Mouse (Mus musculus) right cerebral cortex, postnatal 25 days (tissue): Measurements from ENCODE around the gene Pfdn6.
A peak's percentile ranks its signal among the peaks of the same experiment; 100 is the strongest.
"Not testable (repeated sequence)": the region's sequence is repeated elsewhere in the genome, so short reads cannot be mapped to it uniquely, and the experiment has no call there.

ENCODE experiments used
- DNase-seq: peaks from one replicate; pipeline ENCODE4 v3.0.0; 2022

The Pfdn6 gene

DNA sequence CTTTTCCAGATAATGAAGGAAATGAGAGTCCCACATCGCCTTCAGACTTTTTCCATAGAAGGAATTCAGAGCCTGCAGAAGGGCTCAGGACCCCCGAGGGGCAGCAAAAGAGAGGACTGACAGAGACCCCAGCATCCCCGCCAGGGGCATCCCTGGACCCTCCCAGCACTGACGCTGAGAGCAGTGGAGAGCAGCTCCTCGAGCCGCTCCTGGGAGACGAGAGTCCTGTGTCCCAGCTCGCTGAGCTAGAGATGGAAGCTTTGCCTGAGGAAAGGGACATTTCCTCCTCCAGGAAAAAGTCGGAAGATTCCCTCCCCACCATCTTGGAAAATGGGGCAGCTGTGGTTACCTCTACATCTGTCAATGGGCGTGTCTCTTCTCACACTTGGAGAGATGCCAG lies 26.9 kb downstream of the Pfdn6 start:
- no peak for DNase-seq

- no peak for DNase-seq
Measured at GRCm38 (mm10) chr17:33911813-33912414, 28.2 kb downstream of the Pfdn6 start.

- no peak for DNase-seq
Measured at GRCm38 (mm10) chr17:33911052-33911812, 28.9 kb downstream of the Pfdn6 start.

- no peak for DNase-seq
Measured at GRCm38 (mm10) chr17:33910346-33911051, 29.6 kb downstream of the Pfdn6 start.

GRCm38 (mm10) chr17:33909869-33910250 lies 30.3 kb downstream of the Pfdn6 start:
- no peak for DNase-seq

DNA sequence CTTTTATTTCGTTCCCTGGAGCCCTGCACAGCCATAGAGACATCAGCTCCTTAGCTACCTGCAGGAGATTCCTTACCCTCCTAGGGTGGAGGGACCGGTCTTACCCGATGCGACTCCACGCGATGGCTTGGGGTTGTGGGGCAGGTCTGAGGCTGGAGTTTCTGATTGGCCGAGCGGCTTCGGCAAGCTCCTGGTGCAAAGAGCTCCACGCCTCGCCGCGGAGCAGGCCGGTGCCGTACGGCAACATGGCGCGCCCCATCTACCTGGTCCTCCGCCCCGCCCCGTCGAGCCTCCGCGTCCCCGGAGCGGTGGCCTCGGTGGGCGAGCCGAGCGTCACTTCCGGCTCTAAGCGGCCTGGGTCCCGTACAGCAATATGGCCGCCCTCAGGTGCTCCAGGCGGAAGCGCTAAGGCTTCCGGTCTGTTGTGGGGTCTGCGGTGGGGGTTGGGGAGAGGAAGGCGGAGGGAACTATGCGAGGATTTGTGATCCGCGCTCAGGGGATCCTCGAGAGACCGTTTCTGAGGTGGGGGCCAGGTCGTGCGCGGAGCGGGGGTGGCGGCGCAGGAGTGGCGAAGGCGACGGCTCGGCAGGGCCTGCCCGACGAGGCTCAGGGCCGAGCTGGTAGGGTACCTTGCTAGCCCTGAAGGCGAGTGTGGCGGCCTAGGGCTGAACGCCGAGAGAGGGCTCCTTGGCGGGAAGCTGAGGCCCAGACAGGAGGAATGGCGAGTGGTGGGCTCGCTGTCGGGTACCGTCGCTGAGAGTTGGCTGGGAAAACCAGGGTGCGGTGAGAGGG lies 30.9 kb downstream of the Pfdn6 start, which contains the start of gene Daxx:
Gene Daxx (plus strand): TSS at position 338 of the 792 bp plus-strand sequence.
- peak; percentile 99 for DNase-seq

DNA sequence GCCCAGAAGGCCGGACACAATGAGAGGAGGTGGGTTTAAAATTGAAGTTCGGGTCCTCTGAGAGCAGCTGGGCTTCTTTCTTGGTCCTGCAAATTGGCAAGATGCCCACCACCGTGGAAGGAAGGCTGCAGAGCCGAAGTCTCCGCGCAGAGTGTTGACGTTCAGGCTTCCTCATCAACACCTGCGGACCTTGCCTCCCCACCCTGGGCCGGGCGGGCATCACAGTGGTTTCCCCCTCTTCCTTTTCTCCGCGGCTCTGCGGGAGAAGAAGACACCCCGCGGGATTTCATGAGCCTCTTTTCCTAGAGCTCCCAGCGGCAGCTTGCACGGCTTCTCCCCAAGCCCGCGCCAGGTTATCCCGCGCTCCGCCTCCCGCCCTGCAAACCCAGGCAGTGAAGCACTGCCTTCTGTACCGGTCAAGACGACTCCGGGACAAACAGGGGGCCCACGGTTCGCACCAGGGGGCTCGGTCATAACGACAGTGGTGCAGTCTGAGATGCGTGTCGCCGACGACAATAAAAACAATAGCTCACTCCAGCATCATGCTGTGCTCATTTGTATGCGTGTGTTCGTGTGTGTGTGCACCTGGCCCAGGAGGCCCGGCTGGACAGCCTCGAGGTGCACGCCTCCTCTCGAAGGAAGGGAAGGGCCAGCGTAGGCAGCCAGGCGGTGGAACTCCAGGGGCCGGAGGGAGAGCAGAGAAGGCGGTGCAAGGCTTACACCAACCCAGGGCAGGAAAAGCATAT lies 31.6 kb downstream of the Pfdn6 start:
- peak; percentile 68 for DNase-seq

DNA sequence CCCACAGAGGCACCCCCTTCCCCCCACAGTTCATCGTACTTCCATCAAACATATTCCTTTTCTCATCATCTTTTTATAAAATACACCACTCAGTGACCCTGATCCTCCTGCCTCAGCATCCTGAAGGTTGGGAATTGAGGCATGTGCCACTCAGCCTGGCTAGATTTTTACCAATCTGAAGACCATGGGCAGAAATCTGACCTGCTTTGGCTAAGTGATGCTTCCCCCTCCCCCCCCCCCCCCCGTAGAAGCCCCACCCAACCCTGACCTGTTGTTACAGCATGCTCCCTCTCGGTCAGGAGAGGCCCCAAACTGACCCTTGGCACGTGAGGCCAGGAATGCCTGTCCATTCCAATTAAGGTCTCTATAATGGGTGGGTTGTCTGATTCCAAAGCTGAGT lies 35.3 kb downstream of the Pfdn6 start, which contains the start of gene Platr17:
Gene Platr17 (plus strand): TSS at position 301 of the 400 bp plus-strand sequence.
- DNase-seq, result not testable (repeated sequence)

DNA sequence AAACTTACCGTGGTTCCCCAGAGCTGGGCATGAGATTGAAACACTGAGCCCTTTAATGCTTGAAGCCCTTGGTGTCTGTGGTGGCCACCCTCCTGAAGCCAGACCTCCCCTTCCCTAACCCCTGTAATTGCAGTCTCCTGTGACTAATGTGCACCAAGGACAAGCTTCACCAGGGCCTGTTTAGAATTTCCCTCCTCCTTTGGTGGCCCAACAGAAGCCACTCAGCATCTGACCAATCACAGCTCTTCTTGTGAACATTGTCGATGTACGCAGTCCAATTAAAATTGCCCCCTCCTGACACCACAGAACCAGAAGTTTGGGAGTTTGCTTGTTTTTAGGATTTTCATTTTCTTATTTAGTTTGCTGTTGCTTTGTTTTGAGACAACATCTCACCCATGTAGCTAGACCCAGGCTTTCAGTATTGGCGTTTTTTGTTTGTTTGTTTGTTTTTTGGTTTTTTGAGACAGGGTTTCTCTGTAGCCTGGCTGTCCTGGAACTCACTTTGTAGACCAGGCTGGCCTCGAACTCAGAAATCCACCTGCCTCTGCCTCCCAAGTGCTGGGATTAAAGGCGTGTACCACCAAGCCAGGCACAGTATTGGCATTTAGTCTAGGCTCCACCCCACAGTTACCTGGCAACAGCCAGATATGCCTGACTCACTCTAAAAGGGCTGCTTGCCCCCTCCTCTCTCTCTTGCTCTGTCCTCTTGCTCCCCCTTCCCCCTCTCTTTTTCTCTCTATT lies 36.1 kb downstream of the Pfdn6 start:
- DNase-seq, result not testable (repeated sequence)

DNA sequence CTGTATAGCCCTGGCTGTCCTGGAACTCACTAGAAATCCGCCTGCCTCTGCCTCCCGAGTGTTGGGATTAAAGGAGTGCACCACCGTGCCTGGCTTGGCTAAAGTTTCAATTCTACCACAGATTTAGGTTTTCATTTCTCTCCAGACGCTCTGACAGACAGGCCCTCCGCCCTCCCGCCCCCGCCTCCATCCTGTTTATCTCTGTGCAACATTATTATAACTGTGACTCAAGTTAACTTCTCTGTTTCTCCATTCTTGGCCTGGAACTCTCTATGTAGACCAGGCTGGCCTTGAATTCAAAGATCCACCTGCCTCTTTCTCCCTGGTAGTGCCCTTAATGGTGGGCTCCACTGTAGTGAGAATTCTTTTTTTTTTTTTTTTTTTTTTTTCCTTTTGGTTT lies 37.7 kb downstream of the Pfdn6 start:
- DNase-seq, result no peak

DNA sequence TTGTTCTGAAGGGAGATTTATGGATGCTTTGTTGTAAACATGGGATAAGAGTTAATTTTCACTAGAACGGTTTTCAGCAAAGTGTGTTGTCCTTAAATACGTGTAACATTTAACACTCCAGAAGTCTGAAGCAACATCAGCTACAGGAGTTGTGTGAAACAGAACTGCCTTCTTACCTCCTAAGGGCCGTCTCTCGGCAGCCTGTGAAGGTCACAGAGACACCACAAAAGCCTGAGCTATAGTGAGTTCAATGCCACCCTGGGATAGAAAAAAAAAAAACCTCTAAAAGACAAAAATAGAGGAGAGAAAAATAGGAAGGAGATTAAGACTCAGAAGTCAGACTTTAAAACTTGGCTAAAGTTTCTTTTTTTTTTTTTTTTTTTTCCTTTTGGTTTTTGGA lies 38.1 kb downstream of the Pfdn6 start:
- no peak for DNase-seq

DNA sequence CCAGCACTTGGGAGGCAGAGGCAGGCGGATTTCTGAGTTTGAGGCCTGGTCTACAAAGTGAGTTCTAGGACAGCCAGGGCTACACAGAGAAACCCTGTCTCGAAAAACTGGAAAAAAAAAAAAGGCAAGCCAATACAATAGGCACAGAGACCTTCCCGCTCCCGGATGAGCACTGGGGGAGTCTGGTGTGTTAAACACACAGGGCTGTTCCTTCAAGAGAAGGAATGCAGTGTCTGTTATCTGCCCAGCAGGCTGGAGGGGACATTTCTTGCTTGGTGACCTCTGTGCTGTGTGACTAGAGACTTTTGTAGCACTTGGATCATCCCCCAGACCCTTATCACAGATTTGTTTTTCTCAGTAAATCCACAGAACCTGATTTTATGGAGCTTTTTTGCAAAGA lies 38.5 kb downstream of the Pfdn6 start:
- DNase-seq, result no peak

DNA sequence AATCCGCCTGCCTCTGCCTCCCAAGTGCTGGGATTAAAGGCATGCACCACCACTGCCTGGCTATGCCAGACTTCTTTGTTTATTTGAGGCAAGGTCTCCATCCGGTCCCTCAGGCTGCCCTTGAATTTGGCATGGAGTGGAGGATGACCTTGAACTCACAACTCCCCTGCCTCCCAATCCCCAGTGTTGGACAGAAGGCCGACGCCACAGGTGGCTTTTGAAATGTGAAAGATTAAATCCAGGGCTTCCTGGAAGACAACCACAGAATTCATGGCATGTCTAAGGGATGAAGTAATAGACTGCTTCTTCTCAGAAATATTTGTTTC lies 39.2 kb downstream of the Pfdn6 start:
- no peak for DNase-seq

- no peak for DNase-seq
Measured at GRCm38 (mm10) chr17:33900281-33900988, 39.7 kb downstream of the Pfdn6 start.

DNA sequence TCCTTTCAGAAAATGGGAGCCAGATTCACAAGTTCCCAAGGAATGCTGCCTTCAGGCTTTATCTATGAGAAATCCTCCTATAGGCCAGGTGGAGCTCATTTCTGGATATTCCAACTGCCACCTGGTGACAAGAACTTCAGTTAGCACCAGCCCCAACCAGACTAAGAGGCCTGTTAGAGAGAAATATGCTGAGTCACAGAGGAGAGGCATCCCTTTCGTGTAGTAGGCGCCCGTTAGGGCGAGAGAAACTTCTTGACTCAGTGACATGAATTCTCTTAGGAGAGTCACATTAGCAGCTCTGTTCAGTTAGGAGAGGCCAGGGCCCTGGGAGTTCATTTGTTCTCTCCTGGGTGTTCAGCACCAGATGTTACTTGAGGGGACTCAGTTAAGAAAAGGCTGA lies 40.5 kb downstream of the Pfdn6 start:
- DNase-seq, result no peak

DNA sequence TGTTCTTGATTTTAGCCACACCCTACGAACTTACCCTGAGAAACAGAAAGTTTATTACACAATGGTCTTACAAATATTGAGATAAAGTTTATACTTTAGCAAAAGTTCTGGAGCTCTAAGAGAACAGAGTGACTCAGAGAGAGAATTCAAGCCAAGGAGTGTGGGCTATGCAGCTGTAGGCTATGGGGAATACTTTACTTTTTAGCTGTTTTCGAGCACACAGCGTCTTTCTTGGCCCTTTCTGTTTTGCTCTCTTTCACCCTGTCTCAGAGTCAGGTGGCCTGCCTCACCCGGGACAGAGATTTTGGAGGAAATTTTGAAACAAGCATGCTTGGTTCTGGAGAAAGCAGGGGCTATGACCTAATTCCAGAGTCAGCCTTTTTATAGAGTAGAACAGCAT lies 42.0 kb downstream of the Pfdn6 start:
- not testable (repeated sequence) for DNase-seq

- DNase-seq, result no peak
Measured at GRCm38 (mm10) chr17:33897114-33897794, 42.9 kb downstream of the Pfdn6 start.

GRCm38 (mm10) chr17:33893011-33893410 lies 47.1 kb downstream of the Pfdn6 start:
- DNase-seq, result not testable (repeated sequence)

DNA sequence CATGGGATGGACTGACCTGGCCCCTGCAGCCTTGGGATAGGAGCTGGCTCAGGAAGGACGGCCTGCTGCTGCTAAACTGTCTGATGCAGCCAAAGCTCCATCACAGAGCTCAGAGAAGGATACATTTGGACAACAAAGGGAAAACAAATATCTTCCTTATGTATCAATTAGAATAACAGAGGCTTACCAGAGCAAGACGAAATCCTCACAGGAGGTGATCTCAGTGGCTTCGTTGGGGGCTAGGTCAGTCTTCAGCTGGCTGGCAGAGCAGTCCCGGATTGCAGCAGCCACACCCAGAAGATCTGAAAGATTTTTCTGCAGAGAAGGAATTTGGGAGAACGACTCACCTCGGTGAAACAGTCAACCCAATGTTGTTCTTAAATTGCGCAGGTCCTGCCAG lies 47.7 kb downstream of the Pfdn6 start:
- DNase-seq, result no peak

GRCm38 (mm10) chr17:33891892-33892291 lies 48.3 kb downstream of the Pfdn6 start:
- DNase-seq, result not testable (repeated sequence)
